Mouse (Mus musculus): ENCODE results near the gene Olfr544. TPM values are rescaled to one million over a fixed set of nuclear protein-coding genes. Genes with fewer than 3 reads are reported as not detected.

Gene Olfr544
- total RNA-seq (2012; rRNA removed): 0.16 TPM in 1 of 2 replicates, not detected in the other

- no peak within 1 kb of the TSS for H3K27ac ChIP-seq (ENCODE audit: insufficient read depth, low read depth, low read length, poor library complexity, severe bottlenecking)
- no peaks in the 10 kb centered on the region for H3K36me3 ChIP-seq (ENCODE audit: control insufficient read depth, insufficient read depth, low read length, poor library complexity, severe bottlenecking)
- H3K9me3 ChIP-seq (ENCODE audit: control insufficient read depth, insufficient read depth, low read depth, low read length): no peaks in the 10 kb centered on the region
- no peak for DNase-seq (ENCODE audit: low read depth, low spot score)
- in situ Hi-C loops (cut with MboI; ENCODE audit: low sequenced_read_pairs in 2 of 2, unreplicated experiment in 2 of 2): no loop called here
- H3K4me1 ChIP-seq (ENCODE audit: control insufficient read depth in 2 of 2, insufficient read depth in 2 of 2, low read length in 2 of 2, poor library complexity in 1 of 2): no peaks in the 10 kb centered on the region
- TF ChIP-seq ZNF384 (IDR thresholded peaks at IDR 0.05; ENCODE audit: low read depth, low read length) (no peak), ZC3H11A (IDR thresholded peaks at IDR 0.05; ENCODE audit: borderline replicate concordance, low read depth, low read length) (no peak), HCFC1 (IDR thresholded peaks at IDR 0.05; ENCODE audit: borderline replicate concordance, insufficient read depth, low read length) (no peak), MAFK (IDR thresholded peaks at IDR 0.05; ENCODE audit: insufficient read depth, low read depth, low read length) (no peak), CHD2 (IDR thresholded peaks at IDR 0.05; ENCODE audit: low read depth, low read length) (no peak)
- H3K4me3 ChIP-seq (ENCODE audit: insufficient read depth in 1 of 2, low read depth in 1 of 2, low read length in 2 of 2, poor library complexity in 1 of 2, severe bottlenecking in 1 of 2): no peak within 1 kb of the TSS
- no peak within 1 kb of the TSS for H3K9ac ChIP-seq (ENCODE audit: insufficient read depth, low read depth, low read length, poor library complexity, severe bottlenecking)
These were observed at the start of gene Olfr544 for GRCm38 (mm10) chr7:102488161-102488560. Gene Olfr544 (minus strand): TSS chr7:102488313.

GRCm38 (mm10) chr7:102534449-102534848 is 46.3 kb upstream of the Olfr544 start, which contains the start of gene Olfr547:
Gene Olfr547 (plus strand): TSS chr7:102534749.
- H3K36me3 ChIP-seq (ENCODE audit: control insufficient read depth, insufficient read depth, low read length, poor library complexity, severe bottlenecking): no peaks in the 10 kb centered on the region
- H3K9ac ChIP-seq (ENCODE audit: insufficient read depth, low read depth, low read length, poor library complexity, severe bottlenecking): no peak within 1 kb of the TSS
- no peak within 1 kb of the TSS for H3K4me3 ChIP-seq (ENCODE audit: insufficient read depth in 1 of 2, low read depth in 1 of 2, low read length in 2 of 2, poor library complexity in 1 of 2, severe bottlenecking in 1 of 2)
- H3K4me1 ChIP-seq (ENCODE audit: control insufficient read depth in 2 of 2, insufficient read depth in 2 of 2, low read length in 2 of 2, poor library complexity in 1 of 2): no peaks in the 10 kb centered on the region
- no peak for DNase-seq (ENCODE audit: low read depth, low spot score)
- in situ Hi-C loops (cut with MboI; ENCODE audit: low sequenced_read_pairs in 2 of 2, unreplicated experiment in 2 of 2): no loop called here
- no peak within 1 kb of the TSS for H3K27ac ChIP-seq (ENCODE audit: insufficient read depth, low read depth, low read length, poor library complexity, severe bottlenecking)
- H3K9me3 ChIP-seq (ENCODE audit: control insufficient read depth, insufficient read depth, low read depth, low read length): no peaks in the 10 kb centered on the region
- no peak for TF ChIP-seq MAFK (IDR thresholded peaks at IDR 0.05; ENCODE audit: insufficient read depth, low read depth, low read length)

- H3K9ac ChIP-seq (ENCODE audit: insufficient read depth, low read depth, low read length, poor library complexity, severe bottlenecking): no peak overlapping the region
- no peaks in the 10 kb centered on the region for H3K4me1 ChIP-seq (ENCODE audit: control insufficient read depth in 2 of 2, insufficient read depth in 2 of 2, low read length in 2 of 2, poor library complexity in 1 of 2)
- DNase-seq (ENCODE audit: low read depth, low spot score): no peak
- H3K9me3 ChIP-seq (ENCODE audit: control insufficient read depth, insufficient read depth, low read depth, low read length): no peaks in the 10 kb centered on the region
- in situ Hi-C loops (cut with MboI; ENCODE audit: low sequenced_read_pairs in 2 of 2, unreplicated experiment in 2 of 2): no loop called here
- TF ChIP-seq ZC3H11A (IDR thresholded peaks at IDR 0.05; ENCODE audit: borderline replicate concordance, low read depth, low read length) (no peak), CHD2 (IDR thresholded peaks at IDR 0.05; ENCODE audit: low read depth, low read length) (no peak), MAFK (IDR thresholded peaks at IDR 0.05; ENCODE audit: insufficient read depth, low read depth, low read length) (no peak)
- no peaks in the 10 kb centered on the region for H3K36me3 ChIP-seq (ENCODE audit: control insufficient read depth, insufficient read depth, low read length, poor library complexity, severe bottlenecking)
- H3K4me3 ChIP-seq (ENCODE audit: insufficient read depth in 1 of 2, low read depth in 1 of 2, low read length in 2 of 2, poor library complexity in 1 of 2, severe bottlenecking in 1 of 2): no peak overlapping the region
- H3K27ac ChIP-seq (ENCODE audit: insufficient read depth, low read depth, low read length, poor library complexity, severe bottlenecking): no peak overlapping the region
These were observed 40.9 kb upstream of the Olfr544 start for GRCm38 (mm10) chr7:102529052-102529451.

GRCm38 (mm10) chr7:102517051-102517335 is 28.9 kb upstream of the Olfr544 start:
- H3K36me3 ChIP-seq (ENCODE audit: control insufficient read depth, insufficient read depth, low read length, poor library complexity, severe bottlenecking): no peaks in the 10 kb centered on the region
- TF ChIP-seq MAFK (IDR thresholded peaks at IDR 0.05; ENCODE audit: insufficient read depth, low read depth, low read length): no peak
- no peak for TF ChIP-seq ZC3H11A (IDR thresholded peaks at IDR 0.05; ENCODE audit: borderline replicate concordance, low read depth, low read length)
- no peak for TF ChIP-seq CHD2 (IDR thresholded peaks at IDR 0.05; ENCODE audit: low read depth, low read length)
- no peak for TF ChIP-seq HCFC1 (IDR thresholded peaks at IDR 0.05; ENCODE audit: borderline replicate concordance, insufficient read depth, low read length)
- TF ChIP-seq ZNF384 (IDR thresholded peaks at IDR 0.05; ENCODE audit: low read depth, low read length): no peak
- DNase-seq (ENCODE audit: low read depth, low spot score): no peak
- H3K27ac ChIP-seq (ENCODE audit: insufficient read depth, low read depth, low read length, poor library complexity, severe bottlenecking): no peak overlapping the region
- in situ Hi-C loops (cut with MboI; ENCODE audit: low sequenced_read_pairs in 2 of 2, unreplicated experiment in 2 of 2): loop anchor here (25.0 kb wide), 2 partner anchors 395 to 595 kb away; partner anchors contain the start of genes Olfr571 (in 1 of the 2) and Olfr572 (in 1 of the 2)
- H3K9ac ChIP-seq (ENCODE audit: insufficient read depth, low read depth, low read length, poor library complexity, severe bottlenecking): no peak overlapping the region
- H3K4me3 ChIP-seq (ENCODE audit: insufficient read depth in 1 of 2, low read depth in 1 of 2, low read length in 2 of 2, poor library complexity in 1 of 2, severe bottlenecking in 1 of 2): no peak overlapping the region
- H3K9me3 ChIP-seq (ENCODE audit: control insufficient read depth, insufficient read depth, low read depth, low read length): no peaks in the 10 kb centered on the region
- H3K4me1 ChIP-seq (ENCODE audit: control insufficient read depth in 2 of 2, insufficient read depth in 2 of 2, low read length in 2 of 2, poor library complexity in 1 of 2): peaks cover 0 to 3% of the 10 kb centered on the region in 2 experiments; a peak in 1 of 4 replicates

All from ES-E14 (cell line).